Mouse (Mus musculus) neural tube, embryonic 14.5 days (tissue): Measurements from ENCODE around the gene Slc39a8. TPM values are rescaled to one million over a fixed set of nuclear protein-coding genes. Genes with fewer than 3 reads are reported as not detected.
A peak's percentile ranks its signal among the peaks of the same experiment; 100 is the strongest.

Experiments
- ATAC-seq: fragments of 200-750 bp; cut with Nextera tagmentation; 2 replicates; pipeline ENCODE4 v1.8.0; 2017; ENCODE audit warnings: low read depth, mild to moderate bottlenecking, moderate TSS enrichment, moderate library complexity
- H3K27ac ChIP-seq: fragments of 300-500 bp; sonication (generic); 2 replicates; pipeline ENCODE4 v1.5.1; 2014; ENCODE audit warnings: low read depth, mild to moderate bottlenecking, control low read depth, low read length, moderate library complexity, mixed read lengths
- H3K27me3 ChIP-seq: fragments of 300-500 bp; sonication (generic); 2 replicates; pipeline ENCODE4 v1.6.1; 2014; ENCODE audit warnings: low read length; ENCODE audit not compliant: control insufficient read depth, insufficient read depth
- H3K36me3 ChIP-seq: fragments of 300-500 bp; sonication (generic); 2 replicates; pipeline ENCODE4 v1.6.1; 2014; ENCODE audit warnings: low read length, mixed read lengths; ENCODE audit not compliant: control insufficient read depth, insufficient read depth
- H3K4me1 ChIP-seq: fragments of 300-500 bp; sonication (generic); 2 replicates; pipeline ENCODE4 v1.6.1; 2014; ENCODE audit warnings: low read length; ENCODE audit not compliant: control insufficient read depth, insufficient read depth
- H3K4me2 ChIP-seq: fragments of 300-500 bp; sonication (generic); 2 replicates; pipeline ENCODE4 v1.6.1; 2014; ENCODE audit warnings: mild to moderate bottlenecking, low read depth, low read length, control low read depth
- H3K4me3 ChIP-seq: fragments of 300-500 bp; sonication (generic); 2 replicates; pipeline ENCODE4 v1.5.1; 2014; ENCODE audit warnings: low read depth, low read length, control low read depth, mixed read lengths
- H3K9ac ChIP-seq: fragments of 300-500 bp; sonication (generic); replicated peaks from 2 replicates; pipeline ENCODE4 v1.6.1; 2014; ENCODE audit warnings: low read depth, mild to moderate bottlenecking, control low read depth, low read length, mixed read lengths
- H3K9me3 ChIP-seq: fragments of 300-500 bp; sonication (generic); 2 replicates; pipeline ENCODE4 v1.6.1; 2016; ENCODE audit warnings: low read length; ENCODE audit not compliant: control insufficient read depth
- WGBS: fragments of 180-500 bp; shearing (Covaris S2); extraction: QIAGEN DNeasy Blood & Tissue Kit; methylation state at CpG from one replicate; pipeline ENCODE4 v1.1.7; 2014; 5-methylcytosine and 5-hydroxymethylcytosine counted together
- polyA plus RNA-seq: library from polyadenylated mRNA; unstranded; fragments of >200 nt; fragmentation: Nextera tagmentation; extraction: Ambion mirVana; gene quantifications from 2 replicates; pipeline ENCODE4 v1.2.1, GENCODE M21; 2014

Gene Slc39a8
- polyA plus RNA-seq, 1 experiment from 2014 or later = 8.3 TPM

DNA sequence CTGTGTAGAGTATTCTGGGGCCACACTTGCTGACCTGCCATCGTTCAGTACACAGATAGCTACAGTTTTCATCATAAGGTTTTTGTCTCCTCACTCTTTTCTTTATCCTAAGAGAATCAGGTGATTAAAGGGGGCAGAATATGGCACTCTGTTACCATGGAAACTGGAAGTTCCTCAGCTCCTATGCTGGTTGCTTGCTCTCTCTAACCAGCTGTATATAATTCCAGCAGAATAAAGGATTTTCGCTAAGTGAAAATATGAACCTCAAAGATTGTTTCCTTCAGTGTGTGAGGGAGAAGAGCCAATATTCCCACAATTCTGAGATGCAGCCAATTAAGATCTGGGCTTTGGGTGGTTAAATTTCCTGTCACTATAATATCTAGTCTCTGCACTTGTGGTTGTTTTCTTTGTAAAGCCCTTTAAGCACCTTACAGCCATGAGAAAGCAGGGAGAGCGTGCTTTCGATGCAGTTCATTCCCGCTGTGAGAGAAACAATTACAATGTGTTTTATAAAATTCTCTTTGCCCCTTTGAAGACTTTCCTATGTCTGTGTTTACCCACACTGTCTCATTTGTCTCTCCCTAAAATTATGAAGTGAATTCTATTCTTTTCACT is 93.6 kb downstream of the Slc39a8 start:
- Histone ChIP-seq H3K4me1 (no peaks in the 10 kb centered on the region), H3K27ac (0 out of 2 replicates have a peak overlapping the region, but pooled peaks have one; percentile 34), H3K27me3 (no peaks in the 10 kb centered on the region), H3K4me3 (no peak overlapping the region), H3K36me3 (no peaks in the 10 kb centered on the region), H3K4me2 (no peak overlapping the region), H3K9me3 (no peaks in the 10 kb centered on the region), H3K9ac (no peak overlapping the region)
- 56% methylated on average over 5 of the region's 5 CpGs for WGBS
- peak; percentile 71; the same call in 1 of the 2 replicates for ATAC-seq

DNA sequence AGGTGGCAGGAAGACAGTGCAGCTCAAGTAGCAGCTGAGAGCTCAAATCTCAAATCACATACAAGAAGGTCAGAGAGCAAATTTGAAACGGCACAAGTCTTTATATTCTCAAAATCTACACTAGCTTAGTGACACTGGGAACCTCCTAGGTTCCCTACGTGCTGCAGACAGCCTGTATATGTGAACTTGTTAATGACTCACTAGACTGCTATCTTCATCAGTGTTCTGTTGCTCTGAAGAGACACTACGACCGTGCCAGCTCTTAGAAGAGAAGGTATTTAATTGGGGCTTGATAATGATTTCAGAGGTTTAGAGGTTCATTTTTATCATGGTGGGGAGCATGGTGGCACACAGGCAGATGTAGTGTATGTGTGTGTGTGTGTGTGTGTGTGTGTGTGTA is 94.2 kb downstream of the Slc39a8 start:
- ATAC-seq = no peak
- Histone ChIP-seq H3K4me3 (no peak overlapping the region), H3K9me3 (no peaks in the 10 kb centered on the region), H3K4me1 (no peaks in the 10 kb centered on the region), H3K36me3 (no peaks in the 10 kb centered on the region), H3K9ac (no peak overlapping the region), H3K4me2 (no peak overlapping the region), H3K27ac (no peak overlapping the region), H3K27me3 (no peaks in the 10 kb centered on the region)
- WGBS = 85% methylated on average over 4 of the region's 4 CpGs

DNA sequence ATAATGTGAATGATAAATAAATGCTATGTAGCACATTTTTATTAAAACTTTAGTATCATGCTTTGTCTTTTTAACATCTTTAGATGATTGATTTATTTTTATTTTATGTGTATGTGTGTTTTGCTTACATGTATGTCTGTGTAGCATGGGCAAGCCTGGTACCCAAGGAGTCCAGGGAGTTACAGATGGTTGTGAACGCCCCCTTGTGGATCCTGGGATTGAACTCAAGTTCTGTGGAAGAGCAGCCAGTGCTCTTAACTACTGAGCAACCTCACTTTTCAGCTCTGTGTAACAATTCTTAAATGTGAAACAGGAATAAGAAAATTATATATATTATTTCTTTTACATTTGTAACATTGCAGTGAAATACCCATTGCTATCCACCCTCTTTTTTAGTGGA is 101.7 kb downstream of the Slc39a8 start:
- Histone ChIP-seq H3K9ac (no peak overlapping the region), H3K27me3 (no peaks in the 10 kb centered on the region), H3K4me3 (no peak overlapping the region), H3K4me1 (no peaks in the 10 kb centered on the region), H3K9me3 (no peaks in the 10 kb centered on the region), H3K27ac (no peak overlapping the region), H3K36me3 (no peaks in the 10 kb centered on the region), H3K4me2 (no peak overlapping the region)
- WGBS = 32% methylated on average over 1 of the region's 1 CpGs
- no peak for ATAC-seq

DNA sequence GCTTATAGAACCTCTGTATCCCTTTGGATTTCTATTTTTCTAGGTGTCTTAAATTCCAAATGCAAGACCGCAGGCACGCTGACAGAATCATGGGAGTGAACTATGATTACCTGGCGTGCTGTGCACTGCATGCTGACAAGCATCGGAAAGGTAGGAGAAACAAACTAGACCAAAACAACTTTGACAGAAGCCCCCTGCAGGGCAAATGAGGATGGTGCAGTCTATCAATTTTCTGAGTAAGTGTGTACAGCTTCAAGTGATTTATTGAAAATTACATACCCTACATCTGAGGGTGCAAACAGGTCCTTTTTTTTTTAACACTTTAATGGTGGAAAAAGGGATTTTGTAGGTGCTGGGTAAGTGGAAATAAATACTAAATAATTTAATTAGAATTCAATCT is 103.1 kb downstream of the Slc39a8 start:
- H3K4me2 ChIP-seq = no peak overlapping the region
- ATAC-seq = no peak
- H3K36me3 ChIP-seq = no peaks in the 10 kb centered on the region
- H3K9ac ChIP-seq = no peak overlapping the region
- H3K27me3 ChIP-seq = no peaks in the 10 kb centered on the region
- H3K4me1 ChIP-seq = no peaks in the 10 kb centered on the region
- no peaks in the 10 kb centered on the region for H3K9me3 ChIP-seq
- 87% methylated on average over 4 of the region's 4 CpGs for WGBS
- H3K4me3 ChIP-seq = no peak overlapping the region
- H3K27ac ChIP-seq = no peak overlapping the region

DNA sequence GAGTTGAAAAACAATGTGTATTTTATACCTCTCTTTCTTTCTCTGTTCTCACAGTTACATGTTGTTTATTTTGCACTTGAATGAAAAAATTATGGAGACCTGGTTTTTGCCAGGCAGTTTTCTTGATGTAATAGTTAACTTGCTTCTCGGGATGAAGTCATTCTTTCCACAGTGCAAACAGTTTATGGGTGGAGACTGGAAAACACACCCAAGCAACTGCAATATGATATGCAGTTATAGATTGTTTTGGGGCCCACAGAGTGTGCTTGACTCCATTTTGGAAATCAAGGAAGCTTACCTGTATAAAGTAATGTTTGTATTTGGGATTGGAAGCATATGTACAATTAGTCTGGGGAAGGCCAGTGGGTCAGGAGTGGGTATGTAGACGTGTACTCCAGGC is 112.4 kb downstream of the Slc39a8 start:
- 85% methylated on average over 2 of the region's 2 CpGs for WGBS

More for the DNA sequence above, 112.4 kb downstream of the Slc39a8 start:
- Histone ChIP-seq H3K9me3 (no peaks in the 10 kb centered on the region; the same call in 1 of the 2 replicates), H3K4me1 (no peaks in the 10 kb centered on the region), H3K4me3 (no peak overlapping the region), H3K4me2 (no peak overlapping the region), H3K27me3 (no peaks in the 10 kb centered on the region), H3K27ac (no peak overlapping the region), H3K36me3 (no peaks in the 10 kb centered on the region), H3K9ac (no peak overlapping the region)
- no peak for ATAC-seq

Other genes starting within 250 kb of the Slc39a8 start
- 8.5 and 9.6 TPM in 2 replicates for gene Nfkb1, start 133.7 kb upstream of the Slc39a8 start, polyA plus RNA-seq